Mouse (Mus musculus) MEL (cell line): ENCODE results near the gene Gbx2. TPM values are rescaled to one million over a fixed set of nuclear protein-coding genes. Genes with fewer than 3 reads are reported as not detected.

Source experiments
- DNase-seq: peaks from one replicate; pipeline ENCODE4 v3.0.0; 2011; ENCODE audit warnings: low read depth, low spot score
- H3K27ac ChIP-seq: 2 replicates; pipeline ENCODE4 v1.5.1; 2012; ENCODE audit warnings: low read depth, mild to moderate bottlenecking, control low read depth, low read length, moderate library complexity; ENCODE audit not compliant: control insufficient read depth
- H3K27me3 ChIP-seq, 2 experiments: fragments of 150-350 bp in 1 of 2; sonication (generic) in 1 of 2; 2 replicates each; pipeline ENCODE4 v1.6.1; 2012; ENCODE audit warnings: low read length in 2 of 2, mild to moderate bottlenecking in 2 of 2, improper control_type of control experiment in 1 of 2, moderate library complexity in 1 of 2; ENCODE audit not compliant: insufficient read depth in 2 of 2, control insufficient read depth in 1 of 2
- H3K36me3 ChIP-seq, 2 experiments: 2 replicates each; pipeline ENCODE4 v1.6.1; 2012 to 2014; ENCODE audit warnings: low read length in 2 of 2, improper control_type of control experiment in 1 of 2, inconsistent platforms in 1 of 2, mild to moderate bottlenecking in 1 of 2; ENCODE audit not compliant: insufficient read depth in 2 of 2, control insufficient read depth in 1 of 2
- H3K4me1 ChIP-seq, 2 experiments: fragments of 150-350 bp in 1 of 2; sonication (generic) in 1 of 2; 2 replicates each; pipeline ENCODE4 v1.6.1; 2012; ENCODE audit warnings: low read length in 2 of 2, improper control_type of control experiment in 1 of 2, mild to moderate bottlenecking in 1 of 2; ENCODE audit not compliant: insufficient read depth in 2 of 2, control insufficient read depth in 1 of 2
- H3K4me3 ChIP-seq, 2 experiments: fragments of 150-350 bp in 1 of 2; sonication (generic) in 1 of 2; 2 replicates each; pipeline ENCODE4 v1.5.1; 2012; ENCODE audit warnings: low read depth in 2 of 2, low read length in 2 of 2, mild to moderate bottlenecking in 2 of 2, moderate library complexity in 2 of 2, control low read depth in 1 of 2, improper control_type of control experiment in 1 of 2; ENCODE audit not compliant: control insufficient read depth in 1 of 2, insufficient read depth in 1 of 2
- H3K79me2 ChIP-seq: 2 replicates; pipeline ENCODE4 v1.6.1; 2012; ENCODE audit warnings: mild to moderate bottlenecking, low read length, moderate library complexity; ENCODE audit not compliant: control insufficient read depth, poor library complexity, insufficient read depth
- H3K9ac ChIP-seq: 2 replicates; pipeline ENCODE4 v1.6.1; 2012; ENCODE audit warnings: low read depth, mild to moderate bottlenecking, control low read depth, low read length, moderate library complexity; ENCODE audit not compliant: control insufficient read depth, poor library complexity, severe bottlenecking
- H3K9me3 ChIP-seq: fragments of 150-350 bp; sonication (generic); replicated peaks from 2 replicates; pipeline ENCODE4 v1.6.1; 2012; ENCODE audit warnings: mild to moderate bottlenecking, low read length, improper control_type of control experiment, moderate library complexity; ENCODE audit not compliant: insufficient read depth
- BHLHE40 ChIP-seq: IDR thresholded peaks from 2 replicates; pipeline ENCODE4 v1.6.1; 2012; ENCODE audit warnings: low read depth, mild to moderate bottlenecking, inconsistent platforms, low read length, improper control_type of control experiment, borderline replicate concordance
- CTCF ChIP-seq, 3 experiments: IDR thresholded peaks in 2 of 3; conservative IDR thresholded peaks in 1 of 3; 2 replicates each; pipeline ENCODE4 v1.5.1; 2011 to 2012; ENCODE audit warnings: low read length in 3 of 3, low read depth in 2 of 3, mild to moderate bottlenecking in 2 of 3, improper control_type of control experiment in 1 of 3, inconsistent platforms in 1 of 3, mixed read lengths in 1 of 3, moderate library complexity in 1 of 3; ENCODE audit not compliant: control insufficient read depth in 1 of 3, insufficient read depth in 1 of 3, poor library complexity in 1 of 3, severe bottlenecking in 1 of 3
- E2F4 ChIP-seq: IDR thresholded peaks from 2 replicates; pipeline ENCODE4 v1.6.1; 2011; ENCODE audit warnings: low read depth, low read length, improper control_type of control experiment, borderline replicate concordance
- EP300 ChIP-seq, 2 experiments: IDR thresholded peaks; 2 replicates each; pipeline ENCODE4 v1.6.1; 2011; ENCODE audit warnings: improper control_type of control experiment in 2 of 2, low read length in 2 of 2, low read depth in 1 of 2, mild to moderate bottlenecking in 1 of 2
- ETS1 ChIP-seq: IDR thresholded peaks from 2 replicates; pipeline ENCODE4 v1.6.1; 2012; ENCODE audit warnings: low read depth, mild to moderate bottlenecking, inconsistent platforms, low read length, improper control_type of control experiment, moderate library complexity
- JUND ChIP-seq: IDR thresholded peaks from 2 replicates; pipeline ENCODE4 v1.6.1; 2011; ENCODE audit warnings: low read depth, mild to moderate bottlenecking, improper control_type of control experiment, low read length
- KAT2A ChIP-seq: conservative IDR thresholded peaks from 2 replicates; pipeline ENCODE4 v1.6.1; 2012; ENCODE audit warnings: low read depth, low read length, improper control_type of control experiment, inconsistent platforms
- MAX ChIP-seq: IDR thresholded peaks from 2 replicates; pipeline ENCODE4 v1.6.1; 2011; ENCODE audit warnings: low read length, improper control_type of control experiment
- MXI1 ChIP-seq: IDR thresholded peaks from 2 replicates; pipeline ENCODE4 v1.6.1; 2011; ENCODE audit warnings: mild to moderate bottlenecking, low read depth, low read length, improper control_type of control experiment
- MYB ChIP-seq: IDR thresholded peaks from 2 replicates; pipeline ENCODE4 v1.6.1; 2011; ENCODE audit warnings: mild to moderate bottlenecking, low read depth, low read length, improper control_type of control experiment
- NELFE ChIP-seq: IDR thresholded peaks from 2 replicates; pipeline ENCODE4 v1.6.1; 2011; ENCODE audit warnings: low read depth, low read length, improper control_type of control experiment
- NRF1 ChIP-seq: IDR thresholded peaks from 2 replicates; pipeline ENCODE4 v1.6.1; 2014; ENCODE audit warnings: low read depth, mild to moderate bottlenecking, inconsistent platforms, low read length, improper control_type of control experiment, moderate library complexity; ENCODE audit not compliant: poor library complexity, insufficient read depth, severe bottlenecking
- POLR2A ChIP-seq, 2 experiments: IDR thresholded peaks; 2 replicates each; pipeline ENCODE4 v1.6.1; 2011 to 2012; ENCODE audit warnings: low read length in 2 of 2, mild to moderate bottlenecking in 2 of 2, control low read depth in 1 of 2, improper control_type of control experiment in 1 of 2, low read depth in 1 of 2, moderate library complexity in 1 of 2; ENCODE audit not compliant: control insufficient read depth in 1 of 2, insufficient read depth in 1 of 2, poor library complexity in 1 of 2
- POLR2AphosphoS5 ChIP-seq: IDR thresholded peaks from 2 replicates; pipeline ENCODE4 v1.6.1; 2012; ENCODE audit warnings: low read depth, borderline replicate concordance, mild to moderate bottlenecking, inconsistent platforms, low read length, moderate library complexity, mixed read lengths
- RAD21 ChIP-seq: IDR thresholded peaks from 2 replicates; pipeline ENCODE4 v1.6.1; 2011; ENCODE audit warnings: mild to moderate bottlenecking, low read depth, low read length, improper control_type of control experiment
- TCF12 ChIP-seq: IDR thresholded peaks from 2 replicates; pipeline ENCODE4 v1.6.1; 2014; ENCODE audit warnings: low read depth, mild to moderate bottlenecking, inconsistent platforms, low read length, improper control_type of control experiment, moderate library complexity
- USF1 ChIP-seq: IDR thresholded peaks from 2 replicates; pipeline ENCODE4 v1.6.1; 2014; ENCODE audit warnings: low read depth, mild to moderate bottlenecking, inconsistent platforms, low read length, improper control_type of control experiment, moderate library complexity
- ZKSCAN1 ChIP-seq: IDR thresholded peaks from 2 replicates; pipeline ENCODE4 v1.6.1; 2012; ENCODE audit warnings: low read depth, mild to moderate bottlenecking, inconsistent platforms, low read length, improper control_type of control experiment, moderate library complexity
- ZMIZ1 ChIP-seq: IDR thresholded peaks from 2 replicates; pipeline ENCODE4 v1.6.1; 2012; ENCODE audit warnings: low read depth, mild to moderate bottlenecking, inconsistent platforms, low read length, improper control_type of control experiment, moderate library complexity
- ZNF384 ChIP-seq: IDR thresholded peaks from 2 replicates; pipeline ENCODE4 v1.6.1; 2012; ENCODE audit warnings: low read depth, mild to moderate bottlenecking, inconsistent platforms, low read length, improper control_type of control experiment
- polyA plus RNA-seq, 2 experiments: library from polyadenylated mRNA; stranded (reverse) in 1 of 2; unstranded in 1 of 2; fragments of >175 nt in 1 of 2; fragments of >200 nt in 1 of 2; gene quantifications; 2 replicates each; pipeline versions ENCODE4 v1.2.1 to v1.2.4; 2012; ENCODE audit warnings: low replicate concordance in 2 of 2, low read depth in 1 of 2; ENCODE audit not compliant: insufficient read length in 2 of 2, insufficient read depth in 1 of 2, missing spikeins in 1 of 2
- total RNA-seq: library from RNA; depleted of rRNA; stranded (reverse); fragments of 300-350 nt; gene quantifications from 2 replicates; pipeline ENCODE4 v1.2.3, GENCODE M21; 2012

Gbx2 gene
- total and polyA plus RNA-seq, 3 experiments: not detected

DNA sequence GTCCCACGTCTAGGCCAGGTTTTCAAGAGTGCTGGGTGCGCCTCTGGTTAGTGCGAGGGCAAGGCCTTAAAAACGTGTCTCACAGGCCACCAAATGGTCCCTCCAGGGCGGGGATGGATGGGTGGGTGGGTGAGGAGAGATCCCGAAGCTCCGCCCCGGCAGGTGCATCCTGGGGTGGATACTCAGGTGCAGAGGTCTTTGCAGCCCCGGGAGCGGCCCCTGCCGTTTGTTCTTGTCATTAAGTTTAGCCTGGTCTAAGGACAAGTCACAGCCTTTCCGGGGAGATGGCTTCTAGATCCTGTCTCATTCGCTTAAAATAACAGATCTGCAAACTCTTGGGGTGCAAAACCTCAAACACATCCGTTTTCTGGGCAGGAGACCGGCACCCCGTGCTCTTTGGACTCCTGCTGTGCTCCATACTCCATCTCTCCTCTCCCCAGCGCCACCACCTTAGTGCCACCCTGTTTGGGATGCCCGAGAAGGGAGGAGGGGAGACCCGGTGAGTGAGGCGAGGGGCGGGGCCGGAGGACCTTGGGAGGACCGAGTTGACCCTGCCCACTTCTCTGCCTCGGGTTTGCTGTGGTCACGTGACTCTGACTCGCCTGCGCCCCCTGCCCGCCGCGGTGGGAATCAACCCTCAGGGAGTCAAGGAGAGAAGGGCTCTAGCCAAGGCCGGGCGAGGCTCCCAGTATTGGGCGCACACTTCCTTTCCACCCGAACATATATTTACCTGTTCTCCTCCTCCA, 9.2 kb upstream of the Gbx2 start:
- Histone ChIP-seq H3K9ac (no peak overlapping the region), H3K27me3 (no peaks in the 10 kb centered on the region), H3K4me3 (no peak overlapping the region), H3K4me1 (no peaks in the 10 kb centered on the region), H3K79me2 (no peaks in the 10 kb centered on the region), H3K9me3 (no peaks in the 10 kb centered on the region), H3K27ac (no peak overlapping the region), H3K36me3 (no peaks in the 10 kb centered on the region)
- DNase-seq: no peak
- TF ChIP-seq BHLHE40: no peak

DNA sequence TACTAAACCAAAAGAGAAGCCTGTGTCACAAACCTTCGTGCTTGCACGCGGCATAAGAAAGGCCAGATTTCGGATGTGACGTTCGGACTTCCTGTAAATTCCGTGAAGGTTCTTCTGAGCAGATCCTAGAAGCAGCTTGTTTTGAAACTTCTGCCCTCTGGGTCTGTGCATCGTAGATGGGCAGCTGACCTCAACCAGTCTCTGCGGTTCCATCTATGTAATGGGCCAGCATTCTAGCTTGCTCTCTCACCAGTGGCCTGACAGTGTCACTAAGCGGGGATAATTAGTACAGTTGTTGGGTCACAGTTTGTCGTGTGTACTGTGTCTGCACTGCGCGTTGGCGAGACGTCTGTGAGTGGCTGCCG, 8.6 kb upstream of the Gbx2 start:
- H3K27me3 ChIP-seq: no peaks in the 10 kb centered on the region
- no peak overlapping the region for H3K9ac ChIP-seq
- no peaks in the 10 kb centered on the region for H3K36me3 ChIP-seq
- DNase-seq: no peak
- no peaks in the 10 kb centered on the region for H3K9me3 ChIP-seq
- H3K4me3 ChIP-seq: no peak overlapping the region
- TF ChIP-seq TCF12: no peak
- no peak for TF ChIP-seq KAT2A
- TF ChIP-seq ZNF384: no peak
- TF ChIP-seq MYB: no peak
- no peak for TF ChIP-seq BHLHE40
- TF ChIP-seq NELFE: no peak
- no peak for TF ChIP-seq E2F4
- no peak for TF ChIP-seq USF1
- no peak for TF ChIP-seq MAX
- TF ChIP-seq CTCF (IDR thresholded peaks at IDR 0.05 in 2 of 3, conservative IDR thresholded peaks at IDR 0.05 in 1 of 3; ENCODE audit: control insufficient read depth in 1 of 3, insufficient read depth in 1 of 3, low read depth in 2 of 3, low read length in 3 of 3, poor library complexity in 1 of 3, severe bottlenecking in 1 of 3): no peak
- no peak for TF ChIP-seq EP300 (IDR thresholded peaks at IDR 0.05; ENCODE audit: low read depth in 1 of 2, low read length in 2 of 2)
- TF ChIP-seq NRF1: no peak
- no peak for TF ChIP-seq ETS1
- TF ChIP-seq POLR2A (IDR thresholded peaks at IDR 0.05; ENCODE audit: control insufficient read depth in 1 of 2, insufficient read depth in 1 of 2, low read depth in 1 of 2, low read length in 2 of 2, poor library complexity in 1 of 2): no peak
- TF ChIP-seq JUND: no peak
- TF ChIP-seq RAD21: no peak
- no peak for TF ChIP-seq MXI1
- TF ChIP-seq POLR2AphosphoS5: no peak
- no peak for TF ChIP-seq ZKSCAN1
- TF ChIP-seq ZMIZ1: no peak
- H3K4me1 ChIP-seq: no peaks in the 10 kb centered on the region
- no peak overlapping the region for H3K27ac ChIP-seq
- no peaks in the 10 kb centered on the region for H3K79me2 ChIP-seq
